Mouse (Mus musculus): ENCODE data around the gene Olfr1141. TPM values are rescaled to one million over a fixed set of nuclear protein-coding genes. Genes with fewer than 3 reads are reported as not detected.

The Olfr1141 gene
- not detected for total RNA-seq (2022)

GRCm38 (mm10) chr2:87753891-87754290 lies at the start of gene Olfr1141:
Olfr1141 (minus strand) TSS chr2:87753991.
- no peak for DNase-seq (ENCODE audit: low spot score)

- DNase-seq (ENCODE audit: low spot score): no peak
Observed at GRCm38 (mm10) chr2:87800292-87800691, 46.5 kb upstream of the Olfr1141 start, which contains the start of gene Olfr1143. Olfr1143 (plus strand) TSS chr2:87800592.

DNA sequence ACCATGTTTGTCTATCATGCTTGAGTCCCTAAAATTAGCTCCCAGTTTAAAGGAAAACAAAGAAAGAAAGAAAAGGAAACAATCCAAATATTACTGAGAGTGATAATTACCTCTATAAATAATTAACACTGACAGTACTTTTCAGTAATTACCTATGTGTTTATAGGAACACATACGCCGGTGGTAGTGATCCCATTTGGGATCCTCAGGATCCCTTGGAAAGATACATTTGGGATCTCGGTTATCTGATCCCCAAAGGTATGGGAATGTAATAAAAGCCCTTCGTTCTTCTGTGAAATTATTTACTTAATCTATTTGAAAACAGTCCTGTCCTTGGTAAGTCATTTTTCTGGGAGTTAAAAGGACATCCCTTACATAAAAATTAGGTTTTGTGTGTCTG lies 25.4 kb upstream of the Olfr1141 start, which contains the start of gene Olfr152:
Olfr152 (plus strand) TSS at position 301 of the 400 bp plus-strand sequence.
- DNase-seq (ENCODE audit: low spot score): no peak

GRCm38 (mm10) chr2:87776143-87776542 lies 22.4 kb upstream of the Olfr1141 start:
- DNase-seq (ENCODE audit: low spot score): no peak

- no peak for DNase-seq (ENCODE audit: low spot score)
Observed at GRCm38 (mm10) chr2:87743452-87743851, 10.3 kb downstream of the Olfr1141 start, which contains the start of gene Olfr1140. Olfr1140 (plus strand) TSS chr2:87743752.

- no peak for DNase-seq (ENCODE audit: low spot score)
Observed at GRCm38 (mm10) chr2:87739878-87740277, 13.9 kb downstream of the Olfr1141 start, which contains the start of gene Olfr1138. Olfr1138 (minus strand) TSS chr2:87739978.

DNA sequence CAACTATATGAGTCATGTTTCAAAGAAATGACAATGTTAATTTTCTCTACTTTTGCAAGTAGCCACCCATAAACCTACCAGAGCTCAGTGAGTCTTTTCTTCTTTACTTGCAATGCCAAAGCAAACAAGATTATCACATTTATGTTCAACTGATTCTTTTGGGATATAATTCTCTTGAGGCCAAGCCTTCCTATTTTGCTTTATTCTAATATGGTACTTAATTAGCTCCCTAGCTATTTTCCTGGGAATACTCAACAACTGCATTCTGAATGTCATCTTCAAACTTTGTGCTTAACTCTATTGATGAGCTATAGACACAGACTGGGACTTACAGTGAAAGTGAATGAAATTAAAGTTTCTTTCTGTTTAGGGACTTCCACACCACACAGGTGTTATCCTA lies 40.7 kb downstream of the Olfr1141 start, which contains the start of gene Olfr1137:
Olfr1137 (minus strand) TSS at position 101 of the 400 bp plus-strand sequence.
- DNase-seq (ENCODE audit: low spot score): no peak

Other genes with a start within 250 kb of the Olfr1141 start
- not detected for gene Pramel6, start 247.4 kb downstream of the Olfr1141 start, total RNA-seq (2022)
- gene Olfr153, start 222.2 kb downstream of the Olfr1141 start, total RNA-seq (2022): not detected
- not detected for gene Olfr1128, start 208.4 kb downstream of the Olfr1141 start, total RNA-seq (2022)
- not detected for gene Olfr1129, start 180.1 kb downstream of the Olfr1141 start, total RNA-seq (2022)
- gene Olfr1130, start 147.8 kb downstream of the Olfr1141 start, total RNA-seq (2022): not detected
- gene Olfr1131, start 126.9 kb downstream of the Olfr1141 start, total RNA-seq (2022): not detected
- gene Olfr1132, start 116.5 kb downstream of the Olfr1141 start, total RNA-seq (2022): not detected
- not detected for gene Olfr1133, start 106.6 kb downstream of the Olfr1141 start, total RNA-seq (2022)
- not detected for gene Olfr1134, start 95.5 kb downstream of the Olfr1141 start, total RNA-seq (2022)
- not detected for gene Olfr1135, start 80.3 kb downstream of the Olfr1141 start, total RNA-seq (2022)
- not detected for gene Olfr1136, start 60.0 kb downstream of the Olfr1141 start, total RNA-seq (2022)
- not detected for gene Olfr1137, start 40.8 kb downstream of the Olfr1141 start, total RNA-seq (2022)
- not detected for gene Olfr1138, start 14.0 kb downstream of the Olfr1141 start, total RNA-seq (2022)
- gene Olfr1140, start 10.2 kb downstream of the Olfr1141 start, total RNA-seq (2022): not detected
- not detected for gene Olfr152, start 25.5 kb upstream of the Olfr1141 start, total RNA-seq (2022)
- not detected for gene Olfr1143, start 46.6 kb upstream of the Olfr1141 start, total RNA-seq (2022)
- not detected for gene Olfr1145, start 55.8 kb upstream of the Olfr1141 start, total RNA-seq (2022)
- gene Olfr1148, start 76.5 kb upstream of the Olfr1141 start, total RNA-seq (2022): not detected
- gene Olfr1150-ps1, start 90.0 kb upstream of the Olfr1141 start, total RNA-seq (2022): not detected
- gene Olfr1151, start 101.9 kb upstream of the Olfr1141 start, total RNA-seq (2022): not detected
- not detected for gene Olfr1152, start 112.5 kb upstream of the Olfr1141 start, total RNA-seq (2022)
- gene Olfr1153, start 141.0 kb upstream of the Olfr1141 start, total RNA-seq (2022): not detected
- gene Olfr1154, start 151.2 kb upstream of the Olfr1141 start, total RNA-seq (2022): not detected
- not detected for gene Olfr1155, start 191.1 kb upstream of the Olfr1141 start, total RNA-seq (2022)
- gene Olfr1156, start 199.1 kb upstream of the Olfr1141 start, total RNA-seq (2022): not detected
- gene Olfr1157, start 214.3 kb upstream of the Olfr1141 start, total RNA-seq (2022): not detected
- not detected for gene Olfr74, start 220.7 kb upstream of the Olfr1141 start, total RNA-seq (2022)
- not detected for gene Olfr1158, start 236.1 kb upstream of the Olfr1141 start, total RNA-seq (2022)

Measured in heart, adult 8-10 months (tissue).